Mouse (Mus musculus): ENCODE measurements around the gene Cops3. TPM values are rescaled to one million over a fixed set of nuclear protein-coding genes. Genes with fewer than 3 reads are reported as not detected.

The Cops3 gene
- polyA plus RNA-seq, 1 experiment = 9.5 TPM

DNA sequence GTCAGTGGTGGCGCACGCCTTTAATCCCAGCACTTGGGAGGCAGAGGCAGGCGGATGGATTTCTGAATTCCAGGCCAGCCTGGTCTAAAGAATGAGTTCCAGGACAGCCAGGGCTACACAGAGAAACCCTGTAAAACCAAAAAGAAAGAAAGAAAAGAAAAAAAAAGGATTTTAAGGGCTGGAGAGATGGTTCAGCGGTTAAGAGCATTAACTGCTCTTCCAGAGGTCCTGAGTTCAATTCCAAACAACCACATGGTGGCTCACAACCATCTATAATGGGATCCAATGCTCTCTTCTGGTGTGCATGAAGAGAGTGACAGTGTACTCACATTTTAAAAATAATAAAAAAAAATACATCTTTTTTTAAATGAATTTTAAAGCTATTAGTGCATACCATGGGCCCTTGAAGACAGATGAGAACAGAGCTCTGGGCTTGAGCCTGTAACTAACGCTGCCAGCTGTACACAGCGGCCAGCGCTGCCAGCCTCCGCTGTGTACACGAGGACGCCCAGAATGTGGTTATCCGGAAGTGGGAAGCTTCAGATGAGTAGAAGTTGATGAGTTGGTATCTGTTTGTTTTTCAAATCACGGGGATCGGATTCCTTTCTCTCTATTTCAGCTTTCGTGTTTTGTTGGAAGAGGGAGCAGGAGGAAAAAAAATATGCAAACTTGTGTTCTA, 29.0 kb downstream of the Cops3 start:
- peaks cover 16% of the 10 kb centered on the region for H3K36me3 ChIP-seq (ENCODE audit: control insufficient read depth, insufficient read depth, low read length)
- peak overlapping the region; percentile 75 for H3K4me3 ChIP-seq (ENCODE audit: low read depth, low read length)
- peaks cover 7% of the 10 kb centered on the region for H3K4me1 ChIP-seq (ENCODE audit: control insufficient read depth, insufficient read depth, insufficient read length, low read length)
- no peaks in the 10 kb centered on the region for H3K27me3 ChIP-seq (ENCODE audit: control insufficient read depth, insufficient read depth, low read length)
- peak overlapping the region; percentile 17 for H3K27ac ChIP-seq (ENCODE audit: insufficient read depth, low read depth, low read length)
- 49% methylated on average over 14 of the region's 14 CpGs for WGBS
- TF ChIP-seq CTCF (IDR thresholded peaks at IDR 0.05; ENCODE audit: extremely low read depth, insufficient read length, insufficient replicate concordance, low read depth, low read length) (no peak), POLR2A (IDR thresholded peaks at IDR 0.05; ENCODE audit: low read depth, low read length) (no peak)

DNA sequence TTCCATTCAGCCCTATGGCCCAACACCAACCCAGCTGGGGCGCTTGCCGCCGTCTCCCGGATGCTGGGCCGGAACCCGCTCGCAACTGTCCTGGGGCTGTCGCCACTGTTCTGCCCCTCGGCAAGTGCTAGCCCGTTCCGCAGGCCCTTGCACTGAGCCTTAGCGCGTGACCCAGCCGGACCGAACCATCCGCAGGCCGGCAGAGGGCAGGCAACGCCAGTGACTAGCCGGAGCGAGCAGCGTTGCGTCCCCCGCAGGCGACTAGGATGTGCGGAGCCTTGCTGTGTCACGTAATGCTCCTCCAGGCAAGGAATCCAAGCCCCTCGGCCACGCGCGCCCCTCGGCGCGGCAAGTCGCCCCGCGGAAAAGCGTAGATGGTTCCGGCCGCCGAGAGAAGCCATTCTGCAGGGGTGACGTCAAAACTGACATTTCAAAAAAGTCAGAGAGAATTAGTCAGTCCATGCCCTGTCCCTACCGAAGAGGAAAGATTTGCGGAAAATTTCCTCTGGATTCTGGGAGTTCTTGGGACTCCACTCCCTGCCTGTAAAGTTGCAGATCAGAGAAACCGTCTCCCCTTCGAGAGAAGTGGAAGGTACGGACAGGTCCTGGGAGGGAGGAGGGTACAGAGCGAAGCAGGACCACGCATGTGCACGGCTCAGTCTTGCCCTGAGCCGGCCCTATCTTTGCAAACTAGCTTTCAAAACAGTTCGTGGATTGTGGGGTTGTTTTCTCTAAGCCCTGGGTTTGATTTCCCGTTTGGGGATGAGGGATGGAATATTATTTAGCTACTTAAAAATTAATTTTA, 29.8 kb downstream of the Cops3 start, which contains the start of gene Flcn:
Gene Flcn, minus strand, starts transcription at position 347 of the 805 bp plus-strand sequence.
- peak within 1 kb of the TSS; percentile 75 for H3K4me3 ChIP-seq (ENCODE audit: low read depth, low read length)
- peaks cover 22% of the 10 kb centered on the region for H3K36me3 ChIP-seq (ENCODE audit: control insufficient read depth, insufficient read depth, low read length)
- WGBS = under 1% methylated on average over 52 of the region's 52 CpGs
- H3K27me3 ChIP-seq (ENCODE audit: control insufficient read depth, insufficient read depth, low read length) = no peaks in the 10 kb centered on the region
- peak within 1 kb of the TSS; percentile 93 for H3K27ac ChIP-seq (ENCODE audit: insufficient read depth, low read depth, low read length)
- TF ChIP-seq CTCF (IDR thresholded peaks at IDR 0.05; ENCODE audit: extremely low read depth, insufficient read length, insufficient replicate concordance, low read depth, low read length) (no peak), POLR2A (IDR thresholded peaks at IDR 0.05; ENCODE audit: low read depth, low read length) (peak; percentile 93)
- H3K4me1 ChIP-seq (ENCODE audit: control insufficient read depth, insufficient read depth, insufficient read length, low read length) = peaks cover 7% of the 10 kb centered on the region

DNA sequence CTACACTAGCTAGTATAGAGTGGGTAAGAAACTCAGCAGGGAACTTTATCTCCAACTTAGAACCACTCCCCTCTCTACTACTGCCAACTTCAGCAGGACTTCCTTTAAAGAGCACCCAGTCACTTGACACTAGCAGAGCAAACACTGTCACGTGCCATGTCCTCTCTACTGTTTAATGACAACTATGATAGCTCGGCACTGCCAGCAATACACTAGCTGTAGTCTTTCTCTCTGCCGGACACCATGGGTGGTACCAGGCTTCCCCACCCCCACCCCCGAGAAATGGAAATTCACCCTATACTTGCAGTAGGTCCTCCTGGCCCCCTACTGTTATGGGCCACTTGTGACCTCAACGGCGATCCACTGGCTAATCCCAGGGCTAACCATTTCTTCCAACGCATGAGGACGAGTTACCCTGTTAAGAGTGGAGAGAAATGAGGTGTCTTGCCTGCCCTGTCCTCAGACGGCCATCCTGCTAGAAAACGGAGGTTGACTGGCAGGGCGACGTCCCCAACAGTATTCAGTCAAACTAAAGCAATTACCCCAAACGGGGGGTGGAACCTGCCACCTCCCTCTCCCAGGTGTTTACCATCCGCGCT, 30.5 kb downstream of the Cops3 start:
- TF ChIP-seq POLR2A (IDR thresholded peaks at IDR 0.05; ENCODE audit: low read depth, low read length) (no peak), CTCF (IDR thresholded peaks at IDR 0.05; ENCODE audit: extremely low read depth, insufficient read length, insufficient replicate concordance, low read depth, low read length) (no peak; the same call in 1 of the 2 replicates)

DNA sequence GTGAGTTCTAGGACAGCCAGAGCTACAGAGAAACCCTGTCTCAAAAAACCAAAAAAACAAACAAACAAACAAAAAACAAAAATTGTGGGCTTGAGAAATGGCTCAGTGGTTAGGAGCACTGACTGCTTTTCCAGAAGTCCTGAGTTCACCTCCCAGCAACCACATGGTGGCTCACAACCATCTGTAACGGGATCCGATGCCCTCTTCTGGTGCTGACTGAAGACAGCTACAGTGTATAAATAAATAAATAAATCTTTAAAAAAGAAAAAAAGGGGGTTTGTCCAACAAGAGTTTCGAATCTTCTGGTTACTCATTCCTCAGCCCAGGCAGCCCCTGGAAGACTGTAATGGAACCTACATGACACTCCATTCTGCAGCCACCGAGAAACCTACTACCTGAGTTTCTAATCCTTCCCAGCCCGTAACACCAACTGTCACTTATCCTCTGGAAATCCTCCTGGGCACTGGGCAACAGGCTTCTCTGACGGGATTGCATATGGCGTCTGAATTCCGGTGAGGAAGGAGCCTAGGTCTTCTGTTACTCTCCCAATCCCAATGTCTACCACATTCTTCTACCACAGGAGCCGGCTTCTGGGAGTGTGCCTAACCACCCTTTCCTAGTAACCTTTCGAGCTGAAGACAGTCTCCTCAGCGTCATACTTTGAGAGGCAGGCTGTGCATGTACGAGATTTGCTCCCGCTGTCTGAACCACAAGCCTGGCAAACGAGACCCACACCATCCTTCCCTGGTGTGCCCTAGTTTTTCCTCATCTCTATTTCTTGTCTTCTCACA, 31.3 kb downstream of the Cops3 start:
- H3K4me3 ChIP-seq (ENCODE audit: low read depth, low read length) = peak overlapping the region; percentile 26
- TF ChIP-seq CTCF (IDR thresholded peaks at IDR 0.05; ENCODE audit: extremely low read depth, insufficient read length, insufficient replicate concordance, low read depth, low read length) (no peak), POLR2A (IDR thresholded peaks at IDR 0.05; ENCODE audit: low read depth, low read length) (no peak)
- no peaks in the 10 kb centered on the region for H3K27me3 ChIP-seq (ENCODE audit: control insufficient read depth, insufficient read depth, low read length)
- peak overlapping the region; percentile 1; the same call in 1 of the 2 replicates for H3K27ac ChIP-seq (ENCODE audit: insufficient read depth, low read depth, low read length)
- 62% methylated on average over 14 of the region's 14 CpGs for WGBS
- peaks cover 7% of the 10 kb centered on the region for H3K4me1 ChIP-seq (ENCODE audit: control insufficient read depth, insufficient read depth, insufficient read length, low read length)
- H3K36me3 ChIP-seq (ENCODE audit: control insufficient read depth, insufficient read depth, low read length) = peaks cover 34% of the 10 kb centered on the region

More for the DNA sequence above, 30.5 kb downstream of the Cops3 start:
- WGBS = under 1% methylated on average over 15 of the region's 15 CpGs
- Histone ChIP-seq H3K27me3 (ENCODE audit: control insufficient read depth, insufficient read depth, low read length) (no peaks in the 10 kb centered on the region), H3K36me3 (ENCODE audit: control insufficient read depth, insufficient read depth, low read length) (peaks cover 29% of the 10 kb centered on the region), H3K27ac (ENCODE audit: insufficient read depth, low read depth, low read length) (peak overlapping the region; percentile 93), H3K4me3 (ENCODE audit: low read depth, low read length) (peak overlapping the region; percentile 75), H3K4me1 (ENCODE audit: control insufficient read depth, insufficient read depth, insufficient read length, low read length) (peaks cover 7% of the 10 kb centered on the region)

DNA sequence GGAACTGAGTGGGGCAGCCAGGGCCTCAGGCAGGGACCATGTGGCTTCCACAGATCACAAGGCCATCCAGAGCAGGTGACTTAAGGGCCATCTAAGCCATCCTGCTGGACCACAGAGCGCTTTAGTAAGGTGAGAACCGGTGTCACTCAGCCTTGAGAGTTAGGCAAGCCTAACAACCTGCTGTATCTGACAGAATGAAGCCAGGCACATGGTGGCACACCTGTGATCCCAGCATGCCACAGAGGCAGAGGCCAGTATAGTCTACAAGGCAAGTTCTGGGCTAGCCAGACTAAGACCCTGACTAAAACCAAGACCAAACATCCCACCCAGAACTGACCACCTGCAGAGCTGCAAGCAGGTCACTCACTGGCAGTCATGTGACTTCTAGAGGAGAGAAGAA, 34.0 kb downstream of the Cops3 start:
- TF ChIP-seq CTCF (IDR thresholded peaks at IDR 0.05; ENCODE audit: extremely low read depth, insufficient read length, insufficient replicate concordance, low read depth, low read length) (no peak), POLR2A (IDR thresholded peaks at IDR 0.05; ENCODE audit: low read depth, low read length) (no peak)
- H3K36me3 ChIP-seq (ENCODE audit: control insufficient read depth, insufficient read depth, low read length) = peaks cover 56% of the 10 kb centered on the region
- no peak overlapping the region for H3K4me3 ChIP-seq (ENCODE audit: low read depth, low read length)
- H3K27ac ChIP-seq (ENCODE audit: insufficient read depth, low read depth, low read length) = no peak overlapping the region
- H3K27me3 ChIP-seq (ENCODE audit: control insufficient read depth, insufficient read depth, low read length) = no peaks in the 10 kb centered on the region
- H3K4me1 ChIP-seq (ENCODE audit: control insufficient read depth, insufficient read depth, insufficient read length, low read length) = peaks cover 6% of the 10 kb centered on the region
- whole genome bisulfite sequencing = 93% methylated on average over 2 of the region's 2 CpGs

DNA sequence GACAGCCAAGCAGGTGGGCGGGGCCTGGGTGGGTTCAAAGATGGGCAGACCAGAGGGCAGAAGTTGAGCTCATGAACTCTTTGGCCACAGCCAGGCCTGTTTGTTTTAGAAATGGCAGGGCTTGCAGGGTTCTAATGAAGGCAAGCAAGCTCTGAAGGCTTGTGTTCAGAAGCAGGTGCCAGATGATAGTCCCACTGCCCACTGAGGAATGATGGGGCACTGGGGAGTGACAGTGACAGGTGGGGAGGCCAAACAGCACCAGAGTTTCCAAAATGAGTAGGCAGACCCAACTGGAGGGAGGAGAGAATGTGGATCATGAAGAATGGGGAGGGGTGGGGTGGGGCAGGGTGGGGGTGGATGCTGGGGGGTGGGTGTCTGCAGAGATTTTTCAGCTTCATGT, 34.4 kb downstream of the Cops3 start:
- Histone ChIP-seq H3K27ac (ENCODE audit: insufficient read depth, low read depth, low read length) (no peak overlapping the region), H3K4me1 (ENCODE audit: control insufficient read depth, insufficient read depth, insufficient read length, low read length) (peaks cover 6% of the 10 kb centered on the region), H3K4me3 (ENCODE audit: low read depth, low read length) (no peak overlapping the region), H3K27me3 (ENCODE audit: control insufficient read depth, insufficient read depth, low read length) (no peaks in the 10 kb centered on the region), H3K36me3 (ENCODE audit: control insufficient read depth, insufficient read depth, low read length) (peaks cover 60% of the 10 kb centered on the region)
- TF ChIP-seq POLR2A (IDR thresholded peaks at IDR 0.05; ENCODE audit: low read depth, low read length) (no peak), CTCF (IDR thresholded peaks at IDR 0.05; ENCODE audit: extremely low read depth, insufficient read length, insufficient replicate concordance, low read depth, low read length) (no peak)
- 93% methylated on average over 1 of the region's 1 CpGs for WGBS
